Mouse (Mus musculus): ENCODE results near the gene Ivd. TPM values are rescaled to one million over a fixed set of nuclear protein-coding genes. Genes with fewer than 3 reads are reported as not detected.
A peak's percentile ranks its signal among the peaks of the same experiment; 100 is the strongest.

The Ivd gene
- polyA plus RNA-seq, 1 experiment from 2014 or later, result 51.3 TPM

- WGBS, result 78% methylated on average over 8 of the region's 8 CpGs
- no peak overlapping the region for H3K9ac ChIP-seq (ENCODE audit: low read depth, low read length)
- peaks cover 48% of the 10 kb centered on the region for H3K4me1 ChIP-seq (ENCODE audit: control insufficient read depth, insufficient read depth, low read length)
- H3K4me3 ChIP-seq (ENCODE audit: low read length), result no peak overlapping the region
- no peaks in the 10 kb centered on the region for H3K36me3 ChIP-seq (ENCODE audit: control insufficient read depth, insufficient read depth, low read length)
- no peak for ATAC-seq
- H3K4me2 ChIP-seq (ENCODE audit: low read depth, low read length), result no peak overlapping the region
- H3K27me3 ChIP-seq (replicated peaks; ENCODE audit: control insufficient read depth, insufficient read depth, low read length), result no peaks in the 10 kb centered on the region
- no peaks in the 10 kb centered on the region for H3K9me3 ChIP-seq (ENCODE audit: control insufficient read depth, low read length)
- H3K27ac ChIP-seq (ENCODE audit: low read length), result no peak overlapping the region
Measured at GRCm38 (mm10) chr2:118912706-118913105, 51.0 kb downstream of the Ivd start.

- no peaks in the 10 kb centered on the region for H3K9me3 ChIP-seq (ENCODE audit: control insufficient read depth, low read length)
- peak overlapping the region; percentile 25 for H3K4me2 ChIP-seq (ENCODE audit: low read depth, low read length)
- peak overlapping the region; percentile 12 for H3K9ac ChIP-seq (ENCODE audit: low read depth, low read length)
- 46% methylated on average over 11 of the region's 11 CpGs for WGBS
- H3K4me1 ChIP-seq (ENCODE audit: control insufficient read depth, insufficient read depth, low read length), result peaks cover 44% of the 10 kb centered on the region
- no peak overlapping the region for H3K27ac ChIP-seq (ENCODE audit: low read length)
- no peak overlapping the region for H3K4me3 ChIP-seq (ENCODE audit: low read length)
- H3K27me3 ChIP-seq (replicated peaks; ENCODE audit: control insufficient read depth, insufficient read depth, low read length), result no peaks in the 10 kb centered on the region
- no peaks in the 10 kb centered on the region for H3K36me3 ChIP-seq (ENCODE audit: control insufficient read depth, insufficient read depth, low read length)
- ATAC-seq, result no peak
Measured at GRCm38 (mm10) chr2:118913551-118914276, 52.0 kb downstream of the Ivd start.

- Histone ChIP-seq H3K4me3 (ENCODE audit: low read length) (no peak overlapping the region), H3K4me1 (ENCODE audit: control insufficient read depth, insufficient read depth, low read length) (peaks cover 38% of the 10 kb centered on the region), H3K27me3 (replicated peaks; ENCODE audit: control insufficient read depth, insufficient read depth, low read length) (no peaks in the 10 kb centered on the region), H3K9me3 (ENCODE audit: control insufficient read depth, low read length) (no peaks in the 10 kb centered on the region), H3K9ac (ENCODE audit: low read depth, low read length) (no peak overlapping the region), H3K27ac (ENCODE audit: low read length) (no peak overlapping the region), H3K36me3 (ENCODE audit: control insufficient read depth, insufficient read depth, low read length) (no peaks in the 10 kb centered on the region), H3K4me2 (ENCODE audit: low read depth, low read length) (no peak overlapping the region)
- no peak for ATAC-seq
- 57% methylated on average over 8 of the region's 8 CpGs for WGBS
Measured at GRCm38 (mm10) chr2:118914685-118915084, 52.9 kb downstream of the Ivd start.

- no peak overlapping the region for H3K4me3 ChIP-seq (ENCODE audit: low read length)
- WGBS, result 90% methylated on average over 17 of the region's 17 CpGs
- ATAC-seq, result no peak
- no peaks in the 10 kb centered on the region for H3K27me3 ChIP-seq (replicated peaks; ENCODE audit: control insufficient read depth, insufficient read depth, low read length)
- H3K4me1 ChIP-seq (ENCODE audit: control insufficient read depth, insufficient read depth, low read length), result peaks cover 25% of the 10 kb centered on the region
- no peaks in the 10 kb centered on the region for H3K36me3 ChIP-seq (ENCODE audit: control insufficient read depth, insufficient read depth, low read length)
- no peak overlapping the region for H3K27ac ChIP-seq (ENCODE audit: low read length)
- H3K4me2 ChIP-seq (ENCODE audit: low read depth, low read length), result no peak overlapping the region
- no peaks in the 10 kb centered on the region for H3K9me3 ChIP-seq (ENCODE audit: control insufficient read depth, low read length)
- no peak overlapping the region for H3K9ac ChIP-seq (ENCODE audit: low read depth, low read length)
Measured at GRCm38 (mm10) chr2:118916436-118916835, 54.7 kb downstream of the Ivd start.

- no peak overlapping the region for H3K4me3 ChIP-seq (ENCODE audit: low read length)
- no peaks in the 10 kb centered on the region for H3K9me3 ChIP-seq (ENCODE audit: control insufficient read depth, low read length)
- H3K27ac ChIP-seq (ENCODE audit: low read length), result no peak overlapping the region
- no peaks in the 10 kb centered on the region for H3K36me3 ChIP-seq (ENCODE audit: control insufficient read depth, insufficient read depth, low read length)
- H3K4me2 ChIP-seq (ENCODE audit: low read depth, low read length), result no peak overlapping the region
- 48% methylated on average over 1 of the region's 1 CpGs for WGBS
- ATAC-seq, result no peak
- peaks cover 11% of the 10 kb centered on the region for H3K4me1 ChIP-seq (ENCODE audit: control insufficient read depth, insufficient read depth, low read length)
- H3K9ac ChIP-seq (ENCODE audit: low read depth, low read length), result no peak overlapping the region
- H3K27me3 ChIP-seq (replicated peaks; ENCODE audit: control insufficient read depth, insufficient read depth, low read length), result no peaks in the 10 kb centered on the region
Measured at GRCm38 (mm10) chr2:118918543-118918942, 56.8 kb downstream of the Ivd start.

- no peaks in the 10 kb centered on the region for H3K36me3 ChIP-seq (ENCODE audit: control insufficient read depth, insufficient read depth, low read length)
- H3K4me2 ChIP-seq (ENCODE audit: low read depth, low read length), result no peak overlapping the region
Measured at GRCm38 (mm10) chr2:118920428-118920827, 58.7 kb downstream of the Ivd start.

GRCm38 (mm10) chr2:118925952-118926351, 64.2 kb downstream of the Ivd start:
- Histone ChIP-seq H3K9ac (ENCODE audit: low read depth, low read length) (peak overlapping the region; percentile 86), H3K4me2 (ENCODE audit: low read depth, low read length) (peak overlapping the region; percentile 90), H3K27ac (ENCODE audit: low read length) (peak overlapping the region; percentile 39; the same call in 1 of the 2 replicates), H3K27me3 (replicated peaks; ENCODE audit: control insufficient read depth, insufficient read depth, low read length) (no peaks in the 10 kb centered on the region), H3K36me3 (ENCODE audit: control insufficient read depth, insufficient read depth, low read length) (no peaks in the 10 kb centered on the region), H3K4me3 (ENCODE audit: low read length) (peak overlapping the region; percentile 84), H3K4me1 (ENCODE audit: control insufficient read depth, insufficient read depth, low read length) (peaks cover 22% of the 10 kb centered on the region), H3K9me3 (ENCODE audit: control insufficient read depth, low read length) (no peaks in the 10 kb centered on the region)
- WGBS, result 2% methylated on average over 6 of the region's 6 CpGs
- peak; percentile 50 for ATAC-seq

More at GRCm38 (mm10) chr2:118920428-118920827, 58.7 kb downstream of the Ivd start:
- Histone ChIP-seq H3K4me3 (ENCODE audit: low read length) (no peak overlapping the region), H3K9ac (ENCODE audit: low read depth, low read length) (no peak overlapping the region), H3K27me3 (replicated peaks; ENCODE audit: control insufficient read depth, insufficient read depth, low read length) (no peaks in the 10 kb centered on the region), H3K27ac (ENCODE audit: low read length) (no peak overlapping the region), H3K4me1 (ENCODE audit: control insufficient read depth, insufficient read depth, low read length) (peaks cover under 1% of the 10 kb centered on the region; the same call in 1 of the 2 replicates), H3K9me3 (ENCODE audit: control insufficient read depth, low read length) (no peaks in the 10 kb centered on the region)
- ATAC-seq, result no peak
- 66% methylated on average over 3 of the region's 3 CpGs for WGBS

- Histone ChIP-seq H3K4me3 (ENCODE audit: low read length) (peak within 1 kb of the TSS; percentile 84), H3K27me3 (replicated peaks; ENCODE audit: control insufficient read depth, insufficient read depth, low read length) (no peaks in the 10 kb centered on the region), H3K4me2 (ENCODE audit: low read depth, low read length) (peak within 1 kb of the TSS; percentile 90), H3K4me1 (ENCODE audit: control insufficient read depth, insufficient read depth, low read length) (peaks cover 22% of the 10 kb centered on the region), H3K9ac (ENCODE audit: low read depth, low read length) (peak within 1 kb of the TSS; percentile 86), H3K9me3 (ENCODE audit: control insufficient read depth, low read length) (no peaks in the 10 kb centered on the region), H3K27ac (ENCODE audit: low read length) (peak within 1 kb of the TSS; percentile 52; the same call in 1 of the 2 replicates), H3K36me3 (ENCODE audit: control insufficient read depth, insufficient read depth, low read length) (no peaks in the 10 kb centered on the region)
- peak; percentile 95 for ATAC-seq
- under 1% methylated on average over 40 of the region's 47 CpGs for WGBS
Measured at GRCm38 (mm10) chr2:118926361-118926997, 64.7 kb downstream of the Ivd start, which contains the start of gene Chst14. Chst14 (plus strand) TSS chr2:118926496.

- no peaks in the 10 kb centered on the region for H3K27me3 ChIP-seq (replicated peaks; ENCODE audit: control insufficient read depth, insufficient read depth, low read length)
- H3K9ac ChIP-seq (ENCODE audit: low read depth, low read length), result peak overlapping the region; percentile 86
- ATAC-seq, result no peak
- H3K36me3 ChIP-seq (ENCODE audit: control insufficient read depth, insufficient read depth, low read length), result no peaks in the 10 kb centered on the region
- peak overlapping the region; percentile 90 for H3K4me2 ChIP-seq (ENCODE audit: low read depth, low read length)
- H3K9me3 ChIP-seq (ENCODE audit: control insufficient read depth, low read length), result no peaks in the 10 kb centered on the region
- peaks cover 22% of the 10 kb centered on the region for H3K4me1 ChIP-seq (ENCODE audit: control insufficient read depth, insufficient read depth, low read length)
- peak overlapping the region; percentile 52; the same call in 1 of the 2 replicates for H3K27ac ChIP-seq (ENCODE audit: low read length)
- peak overlapping the region; percentile 84 for H3K4me3 ChIP-seq (ENCODE audit: low read length)
- WGBS, result 36% methylated on average over 31 of the region's 31 CpGs
Measured at GRCm38 (mm10) chr2:118926998-118927739, 65.4 kb downstream of the Ivd start.
